Mouse (Mus musculus): ENCODE data around the gene Smchd1. TPM values are rescaled to one million over a fixed set of nuclear protein-coding genes. Genes with fewer than 3 reads are reported as not detected.
A peak's percentile ranks its signal among the peaks of the same experiment; 100 is the strongest.
"Not testable (repeated sequence)": the region's sequence is repeated elsewhere in the genome, so short reads cannot be mapped to it uniquely, and the experiment has no call there.

Smchd1 gene
- polyA plus RNA-seq, 1 experiment from 2014 or later, result 48.1 TPM

DNA sequence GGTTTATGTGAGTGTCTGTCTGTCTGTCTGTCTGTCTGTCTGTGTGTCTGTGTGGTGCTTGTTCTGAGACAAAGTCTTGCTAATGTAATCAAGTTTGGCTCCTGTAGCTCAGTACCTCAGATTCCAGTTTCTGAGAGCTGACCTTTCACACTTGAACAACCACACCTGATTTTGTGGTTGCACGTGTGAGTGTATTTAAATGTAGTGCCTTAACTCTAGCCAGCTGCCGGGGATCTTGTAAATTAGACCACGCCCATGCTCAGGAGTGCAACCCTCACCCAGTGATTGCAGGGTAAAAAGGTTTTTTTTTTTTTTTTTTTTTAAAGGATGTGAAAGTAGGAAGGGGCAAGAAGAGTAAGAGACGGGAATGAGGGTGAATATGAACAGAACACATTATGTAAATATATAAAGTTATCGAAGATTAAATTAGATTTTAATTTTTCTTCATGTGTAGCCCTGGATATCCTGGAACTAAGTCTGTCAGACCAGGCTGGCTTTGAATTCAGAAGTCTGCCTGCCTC is 4.3 kb upstream of the Smchd1 start:
- no peak overlapping the region for H3K4me3 ChIP-seq
- H3K4me2 ChIP-seq, result no peak overlapping the region
- H3K36me3 ChIP-seq (replicated peaks), result no peaks in the 10 kb centered on the region
- no peak overlapping the region for H3K27ac ChIP-seq
- no peaks in the 10 kb centered on the region for H3K9me3 ChIP-seq
- ATAC-seq (replicated peaks), result no peak
- peaks cover 6% of the 10 kb centered on the region for H3K4me1 ChIP-seq
- 72% methylated on average over 5 of the region's 5 CpGs for WGBS
- no peaks in the 10 kb centered on the region for H3K27me3 ChIP-seq (replicated peaks)
- H3K9ac ChIP-seq, result no peak overlapping the region

DNA sequence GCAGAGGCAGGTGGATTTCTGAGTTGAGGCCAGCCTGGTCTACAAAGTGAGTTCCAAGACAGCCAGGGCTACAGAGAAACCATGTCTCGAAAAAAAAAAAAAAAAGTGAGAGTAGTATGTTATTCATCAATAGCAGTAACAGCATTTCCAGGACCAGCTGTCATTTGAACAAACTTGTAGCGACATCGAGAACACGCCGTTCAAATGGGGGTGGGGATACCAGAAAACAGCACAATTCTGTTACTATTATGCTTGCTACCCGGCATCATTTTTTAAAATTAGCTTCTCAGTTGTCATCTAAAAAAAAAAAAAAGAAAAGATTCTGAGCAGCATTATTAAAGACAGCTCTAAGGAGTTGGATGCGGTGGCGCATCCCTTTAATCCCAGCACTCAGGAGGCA is 2.3 kb upstream of the Smchd1 start:
- H3K4me3 ChIP-seq, result no peak overlapping the region
- no peak overlapping the region for H3K4me2 ChIP-seq
- H3K27me3 ChIP-seq (replicated peaks), result no peaks in the 10 kb centered on the region
- H3K36me3 ChIP-seq (replicated peaks), result no peaks in the 10 kb centered on the region
- WGBS, result 96% methylated on average over 8 of the region's 8 CpGs
- no peak overlapping the region for H3K9ac ChIP-seq
- H3K27ac ChIP-seq, result no peak overlapping the region
- peaks cover 22% of the 10 kb centered on the region for H3K4me1 ChIP-seq
- H3K9me3 ChIP-seq, result no peaks in the 10 kb centered on the region
- ATAC-seq (replicated peaks), result no peak

DNA sequence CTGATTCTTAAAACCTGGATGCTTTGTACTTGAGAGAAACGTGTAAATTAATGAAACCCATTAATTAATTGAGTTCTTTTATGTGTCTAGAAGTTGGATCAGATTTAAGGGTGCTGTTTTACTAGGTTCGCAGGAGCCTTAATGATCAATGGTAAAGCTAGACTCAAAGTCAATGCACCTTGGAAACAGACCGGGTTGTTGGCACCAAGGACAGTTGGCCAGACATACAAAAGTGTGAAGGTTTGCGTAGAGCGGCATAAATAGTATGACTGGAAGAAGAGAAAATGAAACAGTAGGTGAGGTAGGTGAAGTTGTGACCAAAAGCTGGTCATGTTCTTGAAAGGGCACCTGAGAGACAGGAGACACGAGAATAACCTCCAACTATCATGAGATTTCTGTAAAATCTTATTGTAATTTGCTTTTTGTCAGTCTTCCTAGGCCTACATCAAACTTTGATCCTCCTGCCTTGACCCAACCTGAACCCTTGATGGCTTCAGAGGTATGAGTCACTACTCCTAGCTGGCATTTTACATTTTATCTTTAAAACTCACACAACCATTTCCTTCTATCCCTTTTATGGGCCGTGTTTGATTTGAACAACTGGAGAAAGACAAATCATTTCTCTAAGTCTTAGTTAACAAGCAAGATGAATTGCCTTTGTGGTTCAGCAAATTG is 1.3 kb upstream of the Smchd1 start:
- H3K4me2 ChIP-seq, result peak overlapping the region; percentile 77
- no peak for ATAC-seq (replicated peaks)
- H3K27me3 ChIP-seq (replicated peaks), result no peaks in the 10 kb centered on the region
- peak overlapping the region; percentile 53 for H3K4me3 ChIP-seq
- H3K27ac ChIP-seq, result peak overlapping the region; percentile 100; the same call in 1 of the 2 replicates
- 81% methylated on average over 7 of the region's 7 CpGs for WGBS
- H3K9me3 ChIP-seq, result no peaks in the 10 kb centered on the region
- peaks cover 22% of the 10 kb centered on the region for H3K4me1 ChIP-seq
- peak overlapping the region; percentile 96; the same call in 1 of the 2 replicates for H3K9ac ChIP-seq
- no peaks in the 10 kb centered on the region for H3K36me3 ChIP-seq (replicated peaks)

DNA sequence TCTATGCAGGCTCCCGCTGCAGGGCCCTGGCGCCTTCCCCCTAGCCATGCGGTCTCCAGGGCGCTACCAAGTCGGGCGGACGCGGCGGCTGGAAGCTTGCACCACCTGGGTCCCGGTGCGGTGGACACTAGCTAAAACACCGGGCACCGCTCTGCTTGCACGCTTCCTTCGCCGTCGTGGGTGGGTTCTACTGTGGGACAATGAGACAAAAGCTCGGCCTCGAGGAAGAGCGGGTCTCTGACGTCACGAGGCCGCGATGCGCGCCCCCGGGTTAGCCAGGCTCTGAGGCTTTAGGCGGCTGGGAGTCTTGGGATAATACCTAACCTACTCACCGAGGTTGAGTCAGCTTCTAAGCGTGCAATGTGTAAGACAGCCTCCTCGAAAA is 554 bp upstream of the Smchd1 start:
- Histone ChIP-seq H3K4me2 (peak overlapping the region; percentile 77), H3K9me3 (no peaks in the 10 kb centered on the region), H3K27ac (peak overlapping the region; percentile 100), H3K4me3 (peak overlapping the region; percentile 53), H3K27me3 (replicated peaks) (no peaks in the 10 kb centered on the region), H3K9ac (peak overlapping the region; percentile 96), H3K4me1 (peaks cover 22% of the 10 kb centered on the region), H3K36me3 (replicated peaks) (no peaks in the 10 kb centered on the region)
- WGBS, result 0% methylated on average over 31 of the region's 31 CpGs
- ATAC-seq (replicated peaks), result peak; percentile 89

DNA sequence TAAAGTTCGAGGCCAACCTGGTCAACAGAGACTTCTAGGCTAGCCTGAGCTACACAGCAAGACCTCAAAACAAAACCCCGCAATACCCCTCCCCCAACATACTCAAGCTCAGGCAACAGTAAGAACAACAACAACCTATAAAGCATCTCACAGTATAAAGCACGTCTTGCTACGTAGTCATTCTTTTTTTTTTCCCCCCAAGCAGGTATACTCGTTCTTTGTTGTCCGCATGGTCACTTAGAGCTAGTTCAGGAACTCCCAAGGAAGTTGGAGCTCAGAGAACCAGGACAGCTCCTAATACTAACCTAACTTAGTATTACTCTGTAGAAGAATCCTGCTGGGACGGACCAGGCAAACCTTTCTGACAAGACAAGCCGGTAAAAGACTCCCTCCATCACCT is 1.0 kb downstream of the Smchd1 start:
- Histone ChIP-seq H3K36me3 (replicated peaks) (no peaks in the 10 kb centered on the region), H3K27ac (no peak overlapping the region), H3K4me1 (peaks cover 27% of the 10 kb centered on the region), H3K9ac (peak overlapping the region; percentile 96), H3K4me3 (peak overlapping the region; percentile 53), H3K27me3 (replicated peaks) (no peaks in the 10 kb centered on the region), H3K4me2 (peak overlapping the region; percentile 77), H3K9me3 (no peaks in the 10 kb centered on the region)
- no peak for ATAC-seq (replicated peaks)
- WGBS, result 15% methylated on average over 8 of the region's 8 CpGs

DNA sequence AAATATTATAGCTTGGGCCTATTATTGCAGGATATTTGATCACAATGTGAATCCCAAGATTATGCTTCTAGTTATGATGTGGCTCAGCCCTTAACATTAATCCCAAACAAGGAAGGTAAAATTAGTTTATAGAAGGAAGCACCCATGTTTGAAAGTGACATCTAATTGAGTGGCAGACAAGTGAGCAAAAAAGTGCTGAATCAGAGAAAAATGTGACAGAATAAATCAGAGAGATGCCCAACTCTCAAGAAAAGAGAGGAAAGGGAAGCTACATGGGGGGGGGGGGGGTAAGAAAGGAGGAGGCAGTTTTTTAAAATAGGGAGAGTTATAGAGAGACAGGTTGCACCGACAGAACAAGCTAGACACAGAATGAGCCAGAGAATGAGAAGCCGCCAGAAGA is 3.9 kb downstream of the Smchd1 start:
- Histone ChIP-seq H3K4me1 (peaks cover 23% of the 10 kb centered on the region), H3K36me3 (replicated peaks) (no peaks in the 10 kb centered on the region), H3K4me2 (no peak overlapping the region), H3K27ac (no peak overlapping the region), H3K9ac (no peak overlapping the region; the same call in 1 of the 2 replicates), H3K4me3 (no peak overlapping the region), H3K27me3 (replicated peaks) (no peaks in the 10 kb centered on the region), H3K9me3 (no peaks in the 10 kb centered on the region)
- ATAC-seq (replicated peaks), result no peak
- 76% methylated on average over 2 of the region's 2 CpGs for WGBS

DNA sequence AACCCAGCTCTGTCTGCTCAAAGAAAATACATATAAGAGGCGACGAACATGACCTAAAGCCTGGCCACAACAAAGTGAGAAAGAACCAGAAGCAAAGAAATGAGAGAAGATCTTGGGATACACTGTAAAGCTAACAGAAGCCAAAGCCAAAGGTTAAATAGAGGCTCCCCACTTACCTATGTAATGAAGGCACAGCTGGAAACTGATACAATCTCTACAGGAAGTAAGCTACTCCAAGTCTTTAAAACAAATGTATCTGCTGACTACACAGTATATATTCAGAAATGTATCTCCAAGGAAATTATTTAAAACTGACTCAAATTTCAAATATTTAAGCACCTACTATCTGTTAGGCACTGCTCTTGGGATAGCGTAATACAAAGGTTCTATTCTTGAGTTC is 14.8 kb downstream of the Smchd1 start:
- H3K27me3 ChIP-seq (replicated peaks), result no peaks in the 10 kb centered on the region
- WGBS, result 97% methylated on average over 3 of the region's 3 CpGs
- no peaks in the 10 kb centered on the region for H3K9me3 ChIP-seq
- no peak overlapping the region for H3K4me3 ChIP-seq
- no peak overlapping the region for H3K9ac ChIP-seq
- peaks cover 14% of the 10 kb centered on the region; the same call in 1 of the 2 replicates for H3K36me3 ChIP-seq (replicated peaks)
- H3K4me1 ChIP-seq, result no peaks in the 10 kb centered on the region
- ATAC-seq (replicated peaks), result no peak
- no peak overlapping the region for H3K27ac ChIP-seq
- H3K4me2 ChIP-seq, result no peak overlapping the region

DNA sequence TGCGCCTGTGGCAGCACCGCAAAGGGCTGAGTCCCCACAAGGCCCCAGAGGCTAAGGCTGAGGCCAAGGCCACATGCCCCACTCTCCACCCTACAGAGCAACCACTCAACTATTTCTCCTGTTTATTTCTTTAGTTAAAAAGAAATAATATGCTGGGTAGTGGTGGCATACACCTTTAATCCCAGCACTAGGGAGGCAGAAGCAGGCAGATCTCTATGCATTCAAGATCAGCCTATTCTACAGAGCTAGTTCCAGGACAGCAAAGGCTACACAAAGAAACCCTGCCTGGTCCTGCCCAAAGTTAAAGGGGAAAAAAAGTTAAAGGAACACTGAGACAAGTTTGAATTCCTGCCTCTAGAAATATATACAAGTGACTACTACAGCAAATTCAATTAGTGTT is 15.3 kb downstream of the Smchd1 start, which contains the start of gene Gm4707:
Gene Gm4707, minus strand, starts transcription at position 101 of the 400 bp plus-strand sequence.
- WGBS, result 100% methylated on average over 2 of the region's 2 CpGs
- no peak for ATAC-seq (replicated peaks)

DNA sequence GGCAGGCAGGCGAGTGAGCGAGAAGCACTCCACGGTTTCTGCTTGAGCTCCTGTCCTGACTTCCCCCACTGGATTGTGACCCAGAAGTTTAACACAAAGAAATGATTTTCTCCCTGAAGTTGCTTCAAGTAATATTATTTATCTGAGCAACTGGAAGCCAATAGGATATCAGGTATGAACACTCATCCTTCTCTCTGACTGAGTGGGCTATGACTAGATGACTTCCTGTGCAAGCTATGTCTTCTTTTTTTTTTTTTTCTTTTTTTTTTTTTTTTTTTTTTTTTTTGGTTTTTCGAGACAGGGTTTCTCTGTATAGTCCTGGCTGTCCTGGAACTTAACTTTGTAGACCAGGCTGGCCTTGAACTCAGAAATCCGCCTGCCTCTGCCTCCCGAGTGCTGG is 17.8 kb downstream of the Smchd1 start:
- not testable (repeated sequence) for H3K4me1 ChIP-seq; H3K27ac ChIP-seq; H3K9ac ChIP-seq; H3K9me3 ChIP-seq; ATAC-seq (replicated peaks); H3K4me2 ChIP-seq; H3K27me3 ChIP-seq (replicated peaks); H3K4me3 ChIP-seq
- WGBS, result 94% methylated on average over 6 of the region's 6 CpGs
- peaks cover 15% of the 10 kb centered on the region; the same call in 1 of the 2 replicates for H3K36me3 ChIP-seq (replicated peaks)

More for the DNA sequence above, 15.3 kb downstream of the Smchd1 start, which contains the start of gene Gm4707:
- peaks cover 14% of the 10 kb centered on the region; the same call in 1 of the 2 replicates for H3K36me3 ChIP-seq (replicated peaks)
- H3K27me3 ChIP-seq (replicated peaks), result no peaks in the 10 kb centered on the region
- H3K4me2 ChIP-seq, result no peak within 1 kb of the TSS
- H3K9ac ChIP-seq, result no peak within 1 kb of the TSS
- no peaks in the 10 kb centered on the region for H3K9me3 ChIP-seq
- no peaks in the 10 kb centered on the region for H3K4me1 ChIP-seq
- no peak within 1 kb of the TSS for H3K27ac ChIP-seq
- no peak within 1 kb of the TSS for H3K4me3 ChIP-seq

DNA sequence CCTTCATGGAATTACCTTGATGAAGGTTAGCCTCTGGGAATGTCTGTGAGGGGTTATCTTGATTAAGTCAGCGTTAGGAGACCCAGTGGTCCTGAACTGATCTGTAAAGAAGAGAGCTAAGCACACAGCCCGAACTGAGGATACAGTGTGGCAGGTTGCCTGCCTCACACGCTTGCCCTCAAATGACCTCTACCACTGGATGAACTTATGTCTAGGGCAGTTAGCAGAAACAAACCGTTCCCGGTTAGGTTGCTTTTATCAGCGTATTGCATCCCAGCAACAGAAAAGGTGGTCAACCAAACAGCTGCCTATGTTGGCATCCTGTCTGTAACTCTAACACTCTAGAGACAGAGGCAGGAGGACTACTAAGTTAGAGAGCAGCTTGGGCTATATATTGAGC is 30.0 kb downstream of the Smchd1 start:
- WGBS, result 97% methylated on average over 6 of the region's 6 CpGs
- H3K36me3 ChIP-seq (replicated peaks), result peaks cover 8% of the 10 kb centered on the region; the same call in 1 of the 2 replicates
- H3K27me3 ChIP-seq (replicated peaks), result no peaks in the 10 kb centered on the region
- H3K27ac ChIP-seq, result no peak overlapping the region
- H3K9ac ChIP-seq, result no peak overlapping the region
- H3K4me3 ChIP-seq, result no peak overlapping the region
- no peaks in the 10 kb centered on the region for H3K9me3 ChIP-seq
- H3K4me1 ChIP-seq, result no peaks in the 10 kb centered on the region
- ATAC-seq (replicated peaks), result no peak
- no peak overlapping the region for H3K4me2 ChIP-seq

DNA sequence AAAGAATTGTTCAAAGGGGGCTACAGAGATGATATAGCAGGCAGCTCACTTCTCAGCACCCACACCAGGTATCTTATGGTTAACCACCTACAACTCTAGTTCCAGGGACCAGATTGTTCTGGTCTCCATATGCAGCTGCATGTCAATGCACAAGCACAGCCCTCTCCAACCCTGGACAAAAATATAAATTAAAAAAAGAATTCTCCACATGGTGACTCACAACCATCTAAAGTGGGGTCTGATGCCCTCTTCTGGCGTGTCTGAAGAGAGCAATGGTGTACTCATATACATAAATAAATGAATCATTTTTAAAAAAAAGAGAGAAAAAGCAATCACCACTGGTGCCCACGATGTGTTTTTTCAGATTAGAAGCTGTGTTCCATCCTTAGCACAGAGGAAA is 30.4 kb downstream of the Smchd1 start:
- no peak overlapping the region for H3K4me3 ChIP-seq
- H3K4me2 ChIP-seq, result no peak overlapping the region
- no peaks in the 10 kb centered on the region for H3K27me3 ChIP-seq (replicated peaks)
- H3K4me1 ChIP-seq, result no peaks in the 10 kb centered on the region
- 87% methylated on average over 2 of the region's 2 CpGs for WGBS
- no peak for ATAC-seq (replicated peaks)
- peaks cover 8% of the 10 kb centered on the region; the same call in 1 of the 2 replicates for H3K36me3 ChIP-seq (replicated peaks)
- H3K9me3 ChIP-seq, result no peaks in the 10 kb centered on the region
- H3K27ac ChIP-seq, result no peak overlapping the region
- H3K9ac ChIP-seq, result no peak overlapping the region

DNA sequence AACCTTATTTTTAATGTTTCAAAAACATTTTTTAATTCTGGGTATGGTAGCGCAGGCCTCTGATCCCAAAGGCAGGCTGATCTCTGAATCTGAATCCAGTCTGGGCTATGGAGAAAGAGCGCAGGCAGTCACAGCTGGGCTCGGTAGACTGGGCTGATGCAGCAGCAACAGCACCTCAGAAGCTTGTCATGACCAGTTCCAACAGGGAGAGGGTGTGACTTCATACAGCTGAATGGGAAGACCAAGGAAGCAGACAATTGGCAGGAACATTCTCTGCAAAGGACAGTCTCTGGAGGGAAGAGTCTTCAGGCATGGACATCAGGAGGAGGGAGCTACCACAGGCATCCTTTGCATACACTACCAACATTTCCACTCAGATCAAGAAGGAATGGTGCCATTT is 31.0 kb downstream of the Smchd1 start:
- no peaks in the 10 kb centered on the region for H3K27me3 ChIP-seq (replicated peaks)
- H3K4me1 ChIP-seq, result no peaks in the 10 kb centered on the region

DNA sequence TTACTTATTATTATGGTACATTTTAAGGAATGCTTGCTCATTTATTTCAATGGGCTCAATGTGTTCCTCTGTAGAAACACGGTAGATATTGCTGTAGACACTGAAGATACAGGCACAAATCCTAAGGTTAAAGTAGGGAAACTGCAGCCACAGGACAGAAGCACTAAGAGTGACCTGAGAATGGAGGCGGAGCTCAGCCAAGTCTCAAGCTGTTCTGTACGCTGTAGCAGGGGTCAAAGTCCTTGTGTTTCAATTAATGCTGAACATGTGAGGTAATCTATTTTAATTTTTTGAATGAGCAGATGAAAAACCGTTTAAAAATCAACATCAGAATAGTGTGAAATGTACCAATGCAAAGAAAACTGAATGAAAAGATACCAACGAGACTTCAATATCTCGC is 31.9 kb downstream of the Smchd1 start:
- Histone ChIP-seq H3K9me3 (no peaks in the 10 kb centered on the region), H3K4me1 (no peaks in the 10 kb centered on the region), H3K4me2 (no peak overlapping the region), H3K9ac (no peak overlapping the region), H3K27me3 (replicated peaks) (no peaks in the 10 kb centered on the region), H3K27ac (no peak overlapping the region), H3K36me3 (replicated peaks) (peaks cover 8% of the 10 kb centered on the region; the same call in 1 of the 2 replicates), H3K4me3 (no peak overlapping the region)
- ATAC-seq (replicated peaks), result no peak
- 94% methylated on average over 6 of the region's 6 CpGs for WGBS

More for the DNA sequence above, 31.0 kb downstream of the Smchd1 start:
- Histone ChIP-seq H3K4me2 (no peak overlapping the region), H3K36me3 (replicated peaks) (peaks cover 8% of the 10 kb centered on the region; the same call in 1 of the 2 replicates), H3K9me3 (no peaks in the 10 kb centered on the region), H3K27ac (no peak overlapping the region), H3K4me3 (no peak overlapping the region), H3K9ac (no peak overlapping the region)
- ATAC-seq (replicated peaks), result no peak
- 93% methylated on average over 3 of the region's 3 CpGs for WGBS
